Comparison of ENCODE assay signal across 9 mouse cellular contexts in the genomic region with DNA sequence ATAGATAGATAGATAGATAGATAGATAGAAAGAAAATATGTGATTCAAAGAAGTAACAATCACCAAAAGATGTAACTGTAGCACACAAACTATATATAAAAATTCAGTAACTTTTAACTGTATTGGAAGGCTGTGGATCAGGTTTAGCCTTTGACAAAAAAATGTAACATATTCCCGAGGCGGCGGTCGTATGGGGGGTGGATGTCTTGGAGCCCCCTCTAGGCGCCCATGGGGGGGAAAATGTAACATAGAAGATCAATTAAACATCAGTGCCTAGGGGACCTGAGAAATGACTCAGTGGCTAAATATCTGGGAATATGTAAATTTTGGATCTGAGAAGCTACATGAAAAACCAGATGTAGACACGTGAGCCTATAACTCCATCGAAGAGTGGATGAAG.
DNase-seq lines count a peak whose midpoint lies in the region; ATAC-seq and TF ChIP-seq lines count a peak whose summit lies in the region.
"Had no signal": no experiment of that assay in that cellular context is flagged by ENCODE, and none has a peak within 500 bp of the region (broad histone marks: within the 10 kb centered on the region; RNA-seq: fewer than 3 reads in every experiment).

No protein-coding gene starts in this region.

- no peak overlapping the region for H3K27ac ChIP-seq in kidney, postnatal 0 days
- no peak overlapping the region for H3K27ac ChIP-seq in kidney, embryonic 15.5 days
- no peak overlapping the region for H3K27ac ChIP-seq in thymus, adult 2 months (ENCODE audit: control insufficient read depth, insufficient read depth, low read length)
- H3K27ac ChIP-seq: lung, embryonic 15.5 days had no signal

- no peaks in the 10 kb centered on the region for H3K27me3 ChIP-seq in kidney, postnatal 0 days (ENCODE audit: insufficient read depth, low read length)
- H3K27me3 ChIP-seq in kidney, embryonic 15.5 days: no peaks in the 10 kb centered on the region
- no peaks in the 10 kb centered on the region for H3K27me3 ChIP-seq in thymus, adult 2 months (ENCODE audit: control insufficient read depth, insufficient read depth, low read length)
- H3K27me3 ChIP-seq: lung, embryonic 15.5 days had no signal

- no peaks in the 10 kb centered on the region for H3K4me1 ChIP-seq in kidney, postnatal 0 days (replicated peaks; ENCODE audit: insufficient read depth, low read length)
- no peaks in the 10 kb centered on the region for H3K4me1 ChIP-seq in kidney, embryonic 15.5 days
- no peaks in the 10 kb centered on the region for H3K4me1 ChIP-seq in thymus, adult 2 months (replicated peaks; ENCODE audit: control insufficient read depth, insufficient read depth, low read length)
- H3K4me1 ChIP-seq: lung, embryonic 15.5 days had no signal

- no peak for TF ChIP-seq CTCF in kidney, postnatal 0 days (IDR thresholded peaks at IDR 0.05; ENCODE audit: low read depth)
- TF ChIP-seq CTCF in thymus, adult 2 months (IDR thresholded peaks at IDR 0.05; ENCODE audit: borderline replicate concordance, control insufficient read depth, extremely low read depth, insufficient read depth, low read length, poor library complexity): no peak

- no peak overlapping the region for H3K4me3 ChIP-seq in kidney, postnatal 0 days (replicated peaks; ENCODE audit: low read depth, low read length)
- no peak overlapping the region for H3K4me3 ChIP-seq in kidney, embryonic 15.5 days (replicated peaks)
- H3K4me3 ChIP-seq in thymus, adult 2 months (ENCODE audit: control insufficient read depth, insufficient read depth, low read length): no peak overlapping the region
- H3K4me3 ChIP-seq: lung, embryonic 15.5 days had no signal

- peak; percentile 32 to 58 for DNase-seq in cerebellum, adult 18-20 months
- no peak for DNase-seq in cerebellum, adult 8-10 months
- DNase-seq in kidney, postnatal 0 days (ENCODE audit: low spot score): peak; percentile 45
- peak; percentile 30 for DNase-seq in thymus, postnatal 14 days
- no peak for DNase-seq in thymus, adult 2 months
- DNase-seq in retina, postnatal 1 day: peak; percentile 3
- DNase-seq in ovary, postnatal 14 days (ENCODE audit: low spot score): no peak

- ATAC-seq in kidney, postnatal 0 days (replicated peaks; ENCODE audit: low FRiP score, low read depth): no peak
- no peak for ATAC-seq in kidney, embryonic 15.5 days (replicated peaks; ENCODE audit: low FRiP score)

- no peak for TF ChIP-seq POLR2A in thymus, adult 2 months (IDR thresholded peaks at IDR 0.05; ENCODE audit: control insufficient read depth, extremely low read depth, insufficient read depth, low read length, poor library complexity)

- 84% methylated on average over 7 of the region's 7 CpGs for WGBS in kidney, postnatal 0 days
- WGBS in kidney, embryonic 15.5 days: 83% methylated on average over 7 of the region's 7 CpGs
- 86% methylated on average over 7 of the region's 7 CpGs for WGBS in thymus, adult 2 months

- no peaks in the 10 kb centered on the region for H3K36me3 ChIP-seq in kidney, postnatal 0 days (ENCODE audit: insufficient read depth, low read length)
- H3K36me3 ChIP-seq in kidney, embryonic 15.5 days: no peaks in the 10 kb centered on the region
- no peaks in the 10 kb centered on the region for H3K36me3 ChIP-seq in thymus, adult 2 months (ENCODE audit: control insufficient read depth, insufficient read depth, low read length)
- H3K36me3 ChIP-seq: lung, embryonic 15.5 days had no signal

- no peaks in the 10 kb centered on the region for H3K9me3 ChIP-seq in kidney, postnatal 0 days (replicated peaks; ENCODE audit: low read length)
- no peaks in the 10 kb centered on the region for H3K9me3 ChIP-seq in kidney, embryonic 15.5 days (replicated peaks)
- H3K9me3 ChIP-seq: lung, embryonic 15.5 days had no signal

- H3K9ac ChIP-seq in kidney, postnatal 0 days (ENCODE audit: low read depth, low read length): no peak overlapping the region
- no peak overlapping the region for H3K9ac ChIP-seq in kidney, embryonic 15.5 days
- H3K9ac ChIP-seq: lung, embryonic 15.5 days had no signal

- no peak overlapping the region for H3K4me2 ChIP-seq in kidney, postnatal 0 days (ENCODE audit: low read length)
- no peak overlapping the region for H3K4me2 ChIP-seq in kidney, embryonic 15.5 days
- H3K4me2 ChIP-seq: lung, embryonic 15.5 days had no signal

Comparison
In these comparisons a context has a peak if more than half of its experiments do, and no peak if none do; other contexts are left out.
1. DNase-seq: peak in cerebellum, adult 18-20 months (2 of 2), kidney, postnatal 0 days (single experiment), thymus, postnatal 14 days (single experiment) and retina, postnatal 1 day (single experiment); none in cerebellum, adult 8-10 months (single experiment), thymus, adult 2 months (single experiment) and ovary, postnatal 14 days (single experiment).